Mouse (Mus musculus) layer of hippocampus, postnatal 14 days (tissue): ENCODE measurements at regions not wholly inside any gene's neighbourhood (a gene's known extent, or its start where the extent isn't known, plus 50 kb on each side); places are given as distances from the start of the nearest gene placed in this dataset.

ENCODE experiments used
- DNase-seq, 2 experiments: peaks; one replicate each; pipeline ENCODE4 v3.0.0; 2021 to 2022; ENCODE audit warnings: low spot score in 2 of 2, mixed read lengths in 1 of 2

DNA sequence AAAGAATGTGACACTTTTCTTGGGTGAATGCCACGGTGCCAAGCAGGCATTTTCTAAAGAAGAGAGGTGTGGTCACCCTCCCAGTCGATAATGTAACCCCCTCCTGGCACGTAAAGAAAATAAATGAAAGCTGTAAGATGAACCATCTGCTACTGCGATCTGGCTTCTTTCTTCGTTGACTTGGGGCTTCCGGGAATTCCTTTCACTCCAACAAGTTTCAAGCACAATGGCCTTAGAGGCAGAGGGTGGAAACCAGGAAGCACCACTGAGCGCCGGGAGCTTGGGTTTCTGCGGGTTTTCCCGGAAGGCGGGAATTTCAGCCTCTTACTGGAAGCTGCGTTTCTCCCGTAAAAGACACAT is 203.5 kb downstream of the C1d start:
- no peak for DNase-seq

GRCm38 (mm10) chr11:17461701-17462100 is 204.3 kb downstream of the C1d start:
- no peak for DNase-seq

GRCm38 (mm10) chr11:17464875-17465274 is 207.5 kb downstream of the C1d start:
- DNase-seq = no peak

GRCm38 (mm10) chr11:17468431-17469165 is 211.2 kb downstream of the C1d start:
- DNase-seq = no peak

DNA sequence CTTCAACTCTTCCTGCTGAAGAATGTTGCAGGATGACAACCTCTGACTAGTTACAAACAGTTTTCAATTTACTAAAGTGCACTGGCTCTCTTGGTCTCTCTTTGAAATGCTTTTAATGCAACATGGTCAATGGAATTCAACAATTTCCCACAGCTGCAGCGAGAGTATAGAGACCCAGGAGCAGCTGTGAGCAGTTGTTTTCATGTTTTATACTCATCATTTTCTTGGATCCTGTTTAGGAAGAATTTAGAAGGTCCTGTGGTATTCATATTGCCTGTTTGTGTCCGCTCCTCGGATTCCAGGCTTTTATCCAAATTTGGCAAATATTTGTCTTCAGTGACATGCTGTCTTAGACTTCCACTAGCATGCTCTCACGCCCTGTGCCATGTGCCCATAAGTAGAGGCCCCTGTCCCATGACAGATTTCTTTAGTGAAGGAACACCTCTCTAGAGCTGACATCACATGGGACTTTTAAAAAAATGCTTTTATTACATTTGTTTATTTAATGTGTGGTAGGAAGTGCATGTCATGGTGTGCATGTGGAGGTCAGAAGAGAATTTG is 224.1 kb downstream of the C1d start:
- DNase-seq = no peak

DNA sequence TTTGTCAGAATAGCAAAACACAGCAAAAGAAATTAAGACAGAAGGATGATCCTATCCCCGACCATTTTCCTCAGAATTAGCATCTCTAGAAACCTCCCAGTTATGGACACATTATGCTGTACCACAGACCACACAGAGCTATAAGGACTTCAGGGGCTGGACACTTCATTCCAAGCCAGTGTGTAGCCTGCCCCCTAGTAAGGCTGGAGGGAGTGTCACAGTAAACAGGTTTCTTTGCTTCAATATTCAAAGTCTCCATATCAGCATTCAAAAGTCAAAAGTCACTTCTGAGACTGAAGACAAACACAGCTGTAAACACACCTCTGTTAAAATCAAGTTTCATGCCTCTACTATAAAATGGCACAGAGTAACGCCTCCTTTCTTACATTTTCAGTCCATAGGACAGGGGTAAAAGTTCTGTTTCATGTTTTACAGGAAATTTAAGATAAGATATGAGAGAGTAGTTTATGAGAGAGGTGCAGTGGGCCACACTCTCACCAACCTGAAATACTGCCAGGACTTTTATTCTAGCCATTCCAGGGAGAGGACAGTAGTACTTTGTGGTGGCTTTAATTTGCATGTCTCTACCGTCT is 226.6 kb downstream of the C1d start:
- no peak for DNase-seq

GRCm38 (mm10) chr11:17501120-17502043 is 244.0 kb downstream of the C1d start:
- DNase-seq = peak in 1 of 2 experiments; percentile 1

DNA sequence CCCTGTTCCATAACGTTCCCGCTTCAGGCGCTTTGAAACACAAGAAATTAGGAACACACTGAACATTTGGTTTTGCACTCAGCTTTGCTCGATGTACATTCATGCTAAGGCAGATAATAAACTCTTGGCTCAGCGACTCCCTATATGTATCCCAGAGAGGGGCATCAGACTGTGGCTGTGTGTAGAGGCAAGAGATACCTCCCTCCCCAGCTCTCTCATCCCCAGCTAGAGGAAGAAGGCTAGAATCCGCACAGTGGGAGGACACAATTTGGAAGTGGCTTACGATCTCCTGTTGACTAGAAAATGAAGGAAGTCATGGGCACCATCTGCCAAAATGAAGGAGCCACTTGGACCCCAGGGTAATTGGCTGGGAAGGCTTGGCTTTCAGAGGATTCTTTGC is 244.7 kb downstream of the C1d start:
- DNase-seq = no peak

GRCm38 (mm10) chr11:17522220-17522919 is 265.0 kb downstream of the C1d start:
- no peak for DNase-seq

GRCm38 (mm10) chr11:17523329-17523728 is 265.9 kb downstream of the C1d start:
- no peak for DNase-seq

DNA sequence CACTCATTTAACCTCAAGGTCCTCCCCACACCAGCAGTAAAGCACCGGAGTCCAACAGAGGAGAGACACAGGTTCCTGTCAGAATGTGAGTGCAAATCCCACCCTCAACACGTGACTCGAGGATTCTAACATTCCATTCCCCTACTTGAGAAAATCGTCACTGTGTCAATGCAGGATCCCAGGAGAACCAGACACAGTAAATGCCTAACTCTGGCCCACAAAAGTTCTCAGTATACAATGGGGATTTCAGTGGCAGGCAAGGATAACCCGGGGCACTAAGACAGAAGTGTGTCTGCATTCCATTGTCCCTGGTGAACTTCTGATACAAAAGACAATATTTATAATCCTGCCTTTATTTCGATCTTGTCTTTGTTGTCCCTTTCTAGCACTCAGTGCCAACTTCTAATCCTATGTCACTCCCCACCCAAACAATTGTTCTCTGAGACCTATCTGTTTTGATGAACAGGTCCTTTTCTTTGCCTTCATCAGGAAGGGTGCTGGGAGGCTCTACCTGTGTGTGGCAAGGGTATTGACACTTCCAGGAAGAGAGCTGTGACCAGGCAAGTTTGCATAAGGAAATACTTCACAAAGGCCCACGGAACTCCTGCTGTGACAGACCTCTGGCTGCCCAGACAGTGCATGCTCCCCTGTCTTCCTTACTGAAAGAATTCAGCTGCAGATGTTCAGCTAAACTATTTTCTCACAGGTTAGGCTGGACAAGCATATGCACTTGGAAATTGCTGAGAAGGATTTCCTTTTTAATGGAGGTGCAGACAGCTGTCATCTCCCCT is 267.8 kb downstream of the C1d start:
- no peak for DNase-seq

- peak in 1 of 2 experiments; percentile 22 for DNase-seq
Measured at GRCm38 (mm10) chr11:17526476-17526875, 269.1 kb downstream of the C1d start.

DNA sequence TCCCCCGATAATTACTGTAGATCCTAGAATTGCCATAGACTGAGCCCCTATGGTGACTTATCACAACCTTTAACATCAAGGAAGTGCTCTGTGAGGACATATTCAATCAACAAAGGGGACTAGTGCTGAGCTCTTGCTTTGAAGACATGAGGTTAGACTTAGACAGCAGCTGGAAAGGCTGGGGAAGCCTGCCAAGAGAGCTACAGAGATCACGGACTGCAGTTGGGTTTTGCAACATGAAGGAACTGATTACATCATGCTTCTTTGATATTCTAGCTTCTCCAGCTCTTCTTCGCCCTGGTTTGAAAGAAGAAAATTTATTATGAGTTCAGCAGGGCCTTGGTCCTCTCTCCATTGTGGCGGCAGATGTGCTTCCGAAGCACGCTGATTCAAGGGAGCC is 271.2 kb downstream of the C1d start:
- DNase-seq = no peak

GRCm38 (mm10) chr11:17533706-17534105 is 276.3 kb downstream of the C1d start:
- DNase-seq = no peak

DNA sequence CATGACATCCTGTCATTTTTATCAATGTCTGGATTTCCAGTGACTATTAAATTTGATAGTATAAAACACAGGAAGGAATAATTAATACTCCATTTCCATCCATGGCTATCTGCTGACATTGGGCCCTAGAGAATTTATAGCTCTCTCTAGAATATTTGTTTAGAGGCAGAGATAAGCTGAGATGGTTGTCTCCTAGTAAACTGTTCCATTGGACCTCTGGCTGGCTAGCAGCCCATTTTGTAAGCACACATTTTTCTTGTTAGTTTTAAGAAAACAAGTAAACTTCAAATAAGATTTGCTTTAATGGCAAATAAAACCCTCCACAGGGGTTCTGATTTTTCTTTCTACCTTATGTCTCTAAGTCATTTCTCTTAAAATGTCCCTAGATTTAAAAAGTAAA is 288.9 kb downstream of the C1d start:
- no peak for DNase-seq

DNA sequence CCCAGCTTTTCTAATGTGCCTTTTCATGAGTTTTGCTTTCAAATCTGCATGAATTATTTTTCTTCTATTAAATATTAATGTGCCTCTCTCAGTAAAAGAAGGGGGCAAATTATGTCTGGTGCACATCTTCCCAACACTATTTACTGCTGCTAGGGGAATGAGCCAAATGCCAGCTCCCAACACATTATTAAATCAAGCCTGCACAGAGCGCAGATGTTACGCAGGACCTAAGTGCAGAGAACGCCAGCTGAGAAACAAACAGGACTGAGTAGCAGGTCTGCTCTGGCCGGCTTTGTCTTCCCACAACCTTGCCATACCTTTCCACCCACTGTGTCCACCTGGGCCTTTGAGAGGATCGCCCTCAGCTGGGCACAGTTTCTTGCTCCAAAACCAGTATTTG is 291.8 kb downstream of the C1d start:
- DNase-seq = no peak

DNA sequence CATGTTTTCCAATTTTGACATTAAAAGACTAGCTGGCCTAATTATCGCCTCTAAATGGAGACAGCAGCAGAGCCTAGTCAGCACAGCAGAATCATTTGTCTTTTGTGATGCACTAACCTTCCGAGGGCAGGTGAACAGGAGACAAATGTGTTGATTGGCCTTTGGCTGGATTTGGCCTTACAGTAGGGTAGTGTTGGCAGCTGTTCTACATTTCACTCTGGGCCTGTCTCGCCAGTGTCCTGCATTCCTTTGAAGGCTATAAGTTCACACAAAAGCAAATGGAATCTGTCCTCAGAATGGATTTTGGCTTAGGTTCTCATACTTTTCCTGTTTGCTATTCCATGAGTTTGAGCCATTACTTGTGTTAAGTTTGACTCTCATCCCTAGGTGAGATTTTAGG is 297.9 kb downstream of the C1d start:
- no peak for DNase-seq

- DNase-seq = no peak
Measured at GRCm38 (mm10) chr11:17591780-17592487, 334.6 kb downstream of the C1d start.

- no peak for DNase-seq
Measured at GRCm38 (mm10) chr11:17603726-17604493, 346.5 kb downstream of the C1d start.
